ENCODE assay signal across 29 mouse cellular contexts in genomic region chr1:55949606-55950005, GRCm38 (mm10).
"Had no signal": no experiment of that assay in that cellular context is flagged by ENCODE, and none has a peak within 500 bp of the region (broad histone marks: within the 10 kb centered on the region; RNA-seq: fewer than 3 reads in every experiment).

No protein-coding gene starts in this region.

- H3K4me3 ChIP-seq: embryonic facial prominence, embryonic 12.5 days; embryonic facial prominence, embryonic 13.5 days; embryonic facial prominence, embryonic 15.5 days; erythroblast, embryonic 14.5 days; forebrain, embryonic 10.5 days; forebrain, embryonic 12.5 days; forebrain, embryonic 13.5 days; forebrain, embryonic 15.5 days; gastrocnemius, adult 2 months; heart, adult 2 months; heart, embryonic 10.5 days had no signal

- H3K27me3 ChIP-seq: embryonic facial prominence, embryonic 12.5 days; embryonic facial prominence, embryonic 13.5 days; embryonic facial prominence, embryonic 15.5 days; forebrain, embryonic 12.5 days; forebrain, embryonic 13.5 days; forebrain, embryonic 15.5 days had no signal

- H3K27ac ChIP-seq: embryonic facial prominence, embryonic 12.5 days; embryonic facial prominence, embryonic 13.5 days; embryonic facial prominence, embryonic 15.5 days; forebrain, embryonic 10.5 days; forebrain, embryonic 12.5 days; forebrain, embryonic 13.5 days; forebrain, embryonic 15.5 days; gastrocnemius, adult 2 months; heart, adult 2 months; heart, embryonic 10.5 days had no signal

- H3K4me2 ChIP-seq: embryonic facial prominence, embryonic 12.5 days; embryonic facial prominence, embryonic 13.5 days; embryonic facial prominence, embryonic 15.5 days; forebrain, embryonic 12.5 days; forebrain, embryonic 13.5 days; forebrain, embryonic 15.5 days; heart, embryonic 11.5 days had no signal

- H3K36me3 ChIP-seq: embryonic facial prominence, embryonic 12.5 days; embryonic facial prominence, embryonic 13.5 days; embryonic facial prominence, embryonic 15.5 days; forebrain, embryonic 10.5 days; forebrain, embryonic 12.5 days; forebrain, embryonic 15.5 days; heart, embryonic 10.5 days had no signal

- H3K9ac ChIP-seq: embryonic facial prominence, embryonic 12.5 days; embryonic facial prominence, embryonic 13.5 days; embryonic facial prominence, embryonic 15.5 days; forebrain, embryonic 12.5 days; forebrain, embryonic 13.5 days; forebrain, embryonic 15.5 days; forebrain, postnatal 0 days had no signal

- ATAC-seq: forebrain, embryonic 13.5 days; forebrain, embryonic 14.5 days; forebrain, embryonic 15.5 days; forebrain, embryonic 16.5 days; forebrain, postnatal 0 days had no signal

- DNase-seq: cerebellum, adult 18-20 months; cerebellum, adult 2 months; cerebellum, adult 8-10 months; cerebellum, adult 9-10 months; cerebellum, adult 9-11 months; cerebellum, postnatal 10 days; cerebellum, postnatal 14 days; cerebellum, postnatal 25 days; cerebellum, postnatal 36 days; embryo, embryonic 11 days; forebrain, postnatal 0 days; gastrocnemius, adult 2 months; gastrocnemius, postnatal 10 days; gastrocnemius, postnatal 14 days; gastrocnemius, postnatal 25 days; gastrocnemius, postnatal 36 days; heart, adult 2 months had no signal

- H3K4me1 ChIP-seq: embryonic facial prominence, embryonic 12.5 days; embryonic facial prominence, embryonic 13.5 days; embryonic facial prominence, embryonic 15.5 days; forebrain, embryonic 10.5 days; forebrain, embryonic 12.5 days; forebrain, embryonic 13.5 days; forebrain, embryonic 15.5 days; heart, embryonic 10.5 days had no signal

- H3K9me3 ChIP-seq: embryonic facial prominence, embryonic 12.5 days; embryonic facial prominence, embryonic 13.5 days; embryonic facial prominence, embryonic 15.5 days; forebrain, embryonic 10.5 days; forebrain, embryonic 12.5 days; forebrain, embryonic 13.5 days; forebrain, embryonic 15.5 days; heart, embryonic 10.5 days had no signal
